Mouse (Mus musculus) frontal cortex, postnatal 25 days (tissue): ENCODE measurements around the gene Polr1c.

Experiments used
- DNase-seq, 2 experiments: peaks; one replicate each; pipeline ENCODE4 v3.0.0; 2022; ENCODE audit warnings: low spot score in 2 of 2

Polr1c gene

GRCm38 (mm10) chr17:46265918-46266618 is 18.2 kb upstream of the Polr1c start:
- DNase-seq = peak; percentile 85 to 89

- DNase-seq = no peak
These were observed 17.6 kb upstream of the Polr1c start for GRCm38 (mm10) chr17:46265502-46265901.

GRCm38 (mm10) chr17:46262201-46262694 is 14.4 kb upstream of the Polr1c start:
- no peak for DNase-seq

GRCm38 (mm10) chr17:46259675-46260074 is 11.8 kb upstream of the Polr1c start:
- no peak for DNase-seq

- no peak for DNase-seq
These were observed 10.6 kb upstream of the Polr1c start for GRCm38 (mm10) chr17:46258279-46259053.

- no peak for DNase-seq
These were observed 7.3 kb upstream of the Polr1c start for GRCm38 (mm10) chr17:46255147-46255546.

- DNase-seq = no peak
These were observed 6.3 kb upstream of the Polr1c start for GRCm38 (mm10) chr17:46254106-46254505.

- peak; percentile 91 to 92 for DNase-seq
These were observed 5.7 kb upstream of the Polr1c start, which contains the start of gene Lrrc73 for GRCm38 (mm10) chr17:46253452-46254084. Gene Lrrc73, plus strand, starts transcription at chr17:46253531.

GRCm38 (mm10) chr17:46252571-46253451 is 5.0 kb upstream of the Polr1c start:
- DNase-seq = no peak

- no peak for DNase-seq
These were observed 3.3 kb upstream of the Polr1c start for GRCm38 (mm10) chr17:46251174-46251573.

GRCm38 (mm10) chr17:46248189-46248522 is 302 bp upstream of the Polr1c start:
- DNase-seq = no peak

- no peak for DNase-seq
These were observed 3.3 kb downstream of the Polr1c start for GRCm38 (mm10) chr17:46244579-46244978.

GRCm38 (mm10) chr17:46243624-46244023 is 4.2 kb downstream of the Polr1c start:
- DNase-seq = no peak

- no peak for DNase-seq
These were observed 4.9 kb downstream of the Polr1c start for GRCm38 (mm10) chr17:46242993-46243392.

- DNase-seq = no peak
These were observed 5.6 kb downstream of the Polr1c start for GRCm38 (mm10) chr17:46242274-46242673.

- no peak for DNase-seq
These were observed 6.4 kb downstream of the Polr1c start for GRCm38 (mm10) chr17:46241471-46241870.

GRCm38 (mm10) chr17:46239516-46240114 is 8.2 kb downstream of the Polr1c start:
- no peak for DNase-seq

GRCm38 (mm10) chr17:46237480-46237879 is 10.4 kb downstream of the Polr1c start:
- DNase-seq = no peak

- DNase-seq = no peak
These were observed 10.8 kb downstream of the Polr1c start for GRCm38 (mm10) chr17:46237079-46237478.

- no peak for DNase-seq
These were observed 11.8 kb downstream of the Polr1c start for GRCm38 (mm10) chr17:46236067-46236466.

- DNase-seq = no peak
These were observed 20.3 kb downstream of the Polr1c start for GRCm38 (mm10) chr17:46227576-46227975.
